Mouse (Mus musculus) lung, postnatal 0 days (tissue): Measurements from ENCODE around the gene Agl. TPM values are rescaled to one million over a fixed set of nuclear protein-coding genes. Genes with fewer than 3 reads are reported as not detected.
A peak's percentile ranks its signal among the peaks of the same experiment; 100 is the strongest.

Source experiments
- ATAC-seq: fragments of 200-750 bp; cut with Nextera tagmentation; 2 replicates; pipeline ENCODE4 v1.8.0; 2017; ENCODE audit warnings: moderate library complexity
- DNase-seq: peaks from one replicate; pipeline ENCODE4 v3.0.0-alpha.2; 2016; ENCODE audit warnings: low spot score
- H3K27ac ChIP-seq: fragments of 300-500 bp; sonication (generic); 2 replicates; pipeline ENCODE4 v1.5.1; 2014; ENCODE audit warnings: antibody characterized with exemption, mild to moderate bottlenecking, low read length, mixed read lengths
- H3K27me3 ChIP-seq: fragments of 300-500 bp; sonication (generic); replicated peaks from 2 replicates; pipeline ENCODE4 v1.6.1; 2014; ENCODE audit warnings: low read length, mixed read lengths; ENCODE audit not compliant: insufficient read depth
- H3K36me3 ChIP-seq: fragments of 300-500 bp; sonication (generic); 2 replicates; pipeline ENCODE4 v1.6.1; 2014; ENCODE audit warnings: low read length, mixed read lengths; ENCODE audit not compliant: insufficient read depth
- H3K4me1 ChIP-seq: fragments of 300-500 bp; sonication (generic); 2 replicates; pipeline ENCODE4 v1.6.1; 2014; ENCODE audit warnings: antibody characterized with exemption, low read depth, low read length, mixed read lengths; ENCODE audit not compliant: insufficient read depth
- H3K4me2 ChIP-seq: fragments of 300-500 bp; sonication (generic); replicated peaks from 2 replicates; pipeline ENCODE4 v1.6.1; 2014; ENCODE audit warnings: low read depth, mild to moderate bottlenecking, low read length, moderate library complexity, mixed read lengths
- H3K4me3 ChIP-seq: fragments of 300-500 bp; sonication (generic); 2 replicates; pipeline ENCODE4 v1.5.1; 2014; ENCODE audit warnings: low read depth, low read length
- H3K9ac ChIP-seq: fragments of 300-500 bp; sonication (generic); replicated peaks from 2 replicates; pipeline ENCODE4 v1.6.1; 2014; ENCODE audit warnings: low read depth, mild to moderate bottlenecking
- H3K9me3 ChIP-seq: fragments of 300-500 bp; sonication (generic); 2 replicates; pipeline ENCODE4 v1.6.1; 2016; ENCODE audit warnings: low read length, mixed read lengths
- CTCF ChIP-seq: IDR thresholded peaks from 2 replicates; pipeline ENCODE4 v1.5.1; 2016; ENCODE audit warnings: antibody characterized with exemption, mild to moderate bottlenecking
- EP300 ChIP-seq: IDR thresholded peaks from 2 replicates; pipeline ENCODE4 v1.6.1; 2016; ENCODE audit warnings: antibody characterized with exemption, mild to moderate bottlenecking, control low read depth
- WGBS: fragments of 180-500 bp; shearing (Covaris S2); extraction: QIAGEN DNeasy Blood & Tissue Kit; methylation state at CpG from one replicate; pipeline ENCODE4 v1.1.7; 2014; 5-methylcytosine and 5-hydroxymethylcytosine counted together
- polyA plus RNA-seq: library from polyadenylated mRNA; unstranded; fragments of >200 nt; fragmentation: Nextera tagmentation; extraction: Ambion mirVana; gene quantifications from 2 replicates; pipeline ENCODE4 v1.2.1, GENCODE M21; 2015

Gene Agl
- polyA plus RNA-seq, 1 experiment from 2014 or later = 6.5 TPM

GRCm38 (mm10) chr3:116740963-116741362 is 67.0 kb downstream of the Agl start:
- Histone ChIP-seq H3K27me3 (no peaks in the 10 kb centered on the region), H3K27ac (no peak overlapping the region), H3K4me3 (no peak overlapping the region), H3K4me2 (no peak overlapping the region), H3K9me3 (no peaks in the 10 kb centered on the region), H3K9ac (no peak overlapping the region), H3K36me3 (0 out of 2 replicates have a peak, but pooled peaks cover under 1% of the 10 kb centered on the region), H3K4me1 (no peaks in the 10 kb centered on the region)
- 66% methylated on average over 9 of the region's 9 CpGs for WGBS
- TF ChIP-seq CTCF (no peak), EP300 (no peak)
- ATAC-seq = no peak
- no peak for DNase-seq

- ATAC-seq (no peak), DNase-seq (no peak)
- Histone ChIP-seq H3K36me3 (no peaks in the 10 kb centered on the region), H3K4me1 (no peaks in the 10 kb centered on the region), H3K9ac (no peak overlapping the region), H3K9me3 (no peaks in the 10 kb centered on the region), H3K4me2 (no peak overlapping the region), H3K4me3 (no peak overlapping the region), H3K27me3 (no peaks in the 10 kb centered on the region), H3K27ac (no peak overlapping the region)
- TF ChIP-seq EP300 = no peak
- TF ChIP-seq CTCF = no peak
- 37% methylated on average over 5 of the region's 5 CpGs for WGBS
Observed at GRCm38 (mm10) chr3:116740106-116740505, 67.9 kb downstream of the Agl start.

GRCm38 (mm10) chr3:116737326-116737731 is 70.6 kb downstream of the Agl start:
- WGBS = 66% methylated on average over 8 of the region's 8 CpGs
- no peak overlapping the region for H3K4me3 ChIP-seq
- no peak overlapping the region for H3K4me2 ChIP-seq
- H3K36me3 ChIP-seq = no peaks in the 10 kb centered on the region
- no peak overlapping the region for H3K9ac ChIP-seq
- TF ChIP-seq EP300 (no peak), CTCF (peak; percentile 37)
- no peak overlapping the region for H3K27ac ChIP-seq
- H3K4me1 ChIP-seq = no peaks in the 10 kb centered on the region
- no peaks in the 10 kb centered on the region for H3K27me3 ChIP-seq
- no peaks in the 10 kb centered on the region for H3K9me3 ChIP-seq
- peak; percentile 69 for DNase-seq
- ATAC-seq = peak; percentile 77

GRCm38 (mm10) chr3:116729483-116730174 is 78.3 kb downstream of the Agl start:
- Histone ChIP-seq H3K4me3 (no peak overlapping the region), H3K27me3 (no peaks in the 10 kb centered on the region), H3K4me2 (no peak overlapping the region), H3K9me3 (no peaks in the 10 kb centered on the region), H3K4me1 (no peaks in the 10 kb centered on the region), H3K36me3 (no peaks in the 10 kb centered on the region), H3K9ac (no peak overlapping the region), H3K27ac (no peak overlapping the region)
- ATAC-seq = no peak
- 50% methylated on average over 2 of the region's 2 CpGs for WGBS
- no peak for DNase-seq
- no peak for TF ChIP-seq CTCF
- TF ChIP-seq EP300 = no peak

- Histone ChIP-seq H3K4me3 (no peak overlapping the region), H3K27me3 (no peaks in the 10 kb centered on the region), H3K4me2 (no peak overlapping the region), H3K4me1 (no peaks in the 10 kb centered on the region), H3K27ac (no peak overlapping the region), H3K9me3 (no peaks in the 10 kb centered on the region), H3K36me3 (no peaks in the 10 kb centered on the region), H3K9ac (no peak overlapping the region)
- DNase-seq (no peak), ATAC-seq (peak; percentile 16; the same call in 1 of the 2 replicates)
- no peak for TF ChIP-seq EP300
- no peak for TF ChIP-seq CTCF
- WGBS = 35% methylated on average over 9 of the region's 9 CpGs
Observed at GRCm38 (mm10) chr3:116726807-116727206, 81.2 kb downstream of the Agl start.

GRCm38 (mm10) chr3:116723496-116724481 is 84.2 kb downstream of the Agl start:
- H3K4me1 ChIP-seq = no peaks in the 10 kb centered on the region
- DNase-seq (no peak), ATAC-seq (no peak)
- H3K36me3 ChIP-seq = no peaks in the 10 kb centered on the region
- 52% methylated on average over 10 of the region's 10 CpGs for WGBS
- H3K4me3 ChIP-seq = no peak overlapping the region
- no peaks in the 10 kb centered on the region for H3K27me3 ChIP-seq
- no peaks in the 10 kb centered on the region for H3K9me3 ChIP-seq
- TF ChIP-seq CTCF (no peak), EP300 (no peak)
- H3K4me2 ChIP-seq = no peak overlapping the region
- no peak overlapping the region for H3K9ac ChIP-seq
- no peak overlapping the region for H3K27ac ChIP-seq
